Mouse (Mus musculus): ENCODE results near the gene Piezo1.

GRCm38 (mm10) chr8:122576648-122577022 is 25.5 kb upstream of the Piezo1 start, which contains the start of gene Aprt:
- TF ChIP-seq EP300 (IDR thresholded peaks at IDR 0.05; ENCODE audit: low read length): no peak
- TF ChIP-seq MAX (IDR thresholded peaks at IDR 0.05; ENCODE audit: low read length): peak; percentile 87; the same call in 1 of the 2 replicates
- no peak for TF ChIP-seq CTCF (conservative IDR thresholded peaks at IDR 0.05 in 1 of 2, IDR thresholded peaks at IDR 0.05 in 1 of 2; ENCODE audit: low read depth in 2 of 2, low read length in 2 of 2)
- peak; percentile 57; the same call in 1 of the 2 replicates for TF ChIP-seq TCF12 (IDR thresholded peaks at IDR 0.05; ENCODE audit: low read depth, low read length)
- TF ChIP-seq USF2 (conservative IDR thresholded peaks at IDR 0.05; ENCODE audit: low read depth, low read length): no peak
- 0 out of 2 replicates have a peak, but pooled peaks have one; percentile 1 for TF ChIP-seq SMC3 (IDR thresholded peaks at IDR 0.05; ENCODE audit: low read depth, low read length)
- peak; percentile 60 for TF ChIP-seq SIN3A (IDR thresholded peaks at IDR 0.05; ENCODE audit: low read length)
- TF ChIP-seq POLR2A (IDR thresholded peaks at IDR 0.05; ENCODE audit: low read depth, low read length): peak; percentile 89
- TF ChIP-seq JUN (IDR thresholded peaks at IDR 0.05; ENCODE audit: insufficient read depth, low read depth, low read length): no peak
- no peak for TF ChIP-seq JUND (conservative IDR thresholded peaks at IDR 0.05; ENCODE audit: low read depth, low read length)
